Mouse (Mus musculus) frontal cortex, postnatal 25 days (tissue): ENCODE measurements around the gene Erp44.

Experiments
- DNase-seq, 2 experiments: peaks; one replicate each; pipeline ENCODE4 v3.0.0; 2022; ENCODE audit warnings: low spot score in 2 of 2

Erp44 gene

DNA sequence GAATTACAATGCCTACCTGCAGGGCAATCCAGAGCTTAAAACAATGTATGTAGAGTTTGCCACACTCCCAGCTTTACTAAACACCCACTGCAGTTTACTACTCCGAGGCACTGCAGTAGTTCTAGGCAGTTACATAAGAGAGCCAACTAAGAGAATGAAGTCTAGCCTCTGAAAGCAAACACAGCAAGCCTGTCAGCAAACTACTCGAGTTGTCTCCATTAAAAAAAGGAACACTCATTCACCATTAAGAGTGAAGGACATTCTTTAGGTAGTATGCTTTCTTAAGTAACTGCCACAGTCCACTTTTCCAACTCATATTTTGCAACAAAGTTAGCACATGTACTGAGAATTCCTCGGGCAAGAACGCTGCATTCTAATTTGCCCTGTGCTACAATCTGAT, 40.3 kb downstream of the Erp44 start:
- no peak for DNase-seq

GRCm38 (mm10) chr4:48236721-48237120, 42.6 kb downstream of the Erp44 start:
- no peak for DNase-seq

- DNase-seq, result no peak
Measured at GRCm38 (mm10) chr4:48226800-48227199, 52.6 kb downstream of the Erp44 start.

DNA sequence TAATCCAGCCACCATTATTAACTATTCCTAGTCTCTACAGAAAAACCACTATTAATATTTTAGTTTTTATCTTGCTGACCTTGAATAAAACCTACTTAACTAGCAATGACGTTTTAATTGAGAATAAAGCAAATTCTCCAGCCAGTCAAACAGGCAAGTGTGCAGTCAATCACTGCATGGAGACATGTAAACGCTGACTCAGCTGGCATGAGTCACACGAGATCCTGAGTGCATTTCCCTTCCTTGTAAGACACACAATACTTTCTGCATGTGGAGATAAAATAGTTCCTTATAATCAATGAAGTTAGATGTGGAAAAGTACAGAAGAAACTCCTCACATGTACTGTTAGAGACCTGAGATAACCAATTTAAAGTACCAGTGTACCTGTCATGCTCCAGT, 53.8 kb downstream of the Erp44 start:
- no peak for DNase-seq

GRCm38 (mm10) chr4:48225173-48225572, 54.2 kb downstream of the Erp44 start:
- peak; percentile 26 to 52 for DNase-seq

GRCm38 (mm10) chr4:48203564-48203963, 75.8 kb downstream of the Erp44 start:
- DNase-seq, result no peak

- DNase-seq, result no peak
Measured at GRCm38 (mm10) chr4:48198447-48198846, 80.9 kb downstream of the Erp44 start.

DNA sequence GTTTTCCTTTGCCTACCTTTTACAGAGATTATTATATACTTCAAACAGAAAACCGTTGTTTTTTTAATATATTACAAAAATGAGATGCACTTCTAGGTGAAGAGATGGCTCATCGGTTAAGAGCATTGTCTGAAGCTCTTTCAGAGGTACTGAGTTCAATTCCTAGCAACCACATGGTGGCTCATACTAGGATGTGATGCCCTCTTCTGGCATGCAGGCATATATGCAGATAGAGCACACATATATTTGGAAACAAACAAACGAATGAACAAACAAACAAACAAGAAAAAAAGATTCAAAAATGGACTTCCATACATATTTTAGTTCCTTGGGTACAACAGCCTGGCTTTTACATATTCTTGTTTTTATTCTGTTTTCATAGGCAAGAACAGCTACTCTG, 81.4 kb downstream of the Erp44 start:
- no peak for DNase-seq

DNA sequence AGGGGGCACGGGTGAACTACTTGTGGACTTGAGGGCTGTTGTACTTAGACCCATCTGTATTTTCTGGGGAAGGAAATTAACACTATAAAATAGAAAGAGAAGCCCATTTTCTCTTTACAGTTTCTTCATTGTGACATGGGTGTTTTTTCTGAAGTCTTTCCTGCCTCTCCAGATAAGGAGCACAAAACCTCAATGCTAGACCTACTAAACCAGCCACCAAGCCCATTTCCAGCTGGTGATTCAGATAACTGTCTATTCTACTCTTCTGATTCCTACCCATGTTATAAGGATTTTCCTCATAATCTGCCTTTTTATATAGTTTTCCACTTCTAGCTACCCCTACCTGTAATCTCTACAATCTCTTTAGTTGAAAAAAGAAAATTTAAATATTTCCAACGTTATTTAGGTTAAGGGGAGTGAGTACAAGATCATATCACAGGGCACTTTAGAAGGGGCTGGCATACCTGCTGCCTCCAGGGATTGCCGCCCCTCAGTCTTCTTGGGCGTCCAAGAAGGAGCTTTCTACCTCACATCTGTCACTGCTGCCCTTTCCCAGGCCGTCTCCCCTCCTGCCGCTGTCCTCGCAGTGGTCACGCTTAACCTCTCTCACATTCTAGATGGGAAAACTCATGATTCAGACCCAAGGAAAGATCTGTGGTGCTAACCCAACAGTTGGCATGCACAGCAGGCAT, 97.1 kb downstream of the Erp44 start:
- no peak for DNase-seq

- DNase-seq, result no peak
Measured at GRCm38 (mm10) chr4:48181366-48181765, 98.0 kb downstream of the Erp44 start.

- no peak for DNase-seq
Measured at GRCm38 (mm10) chr4:48180922-48181321, 98.4 kb downstream of the Erp44 start.

DNA sequence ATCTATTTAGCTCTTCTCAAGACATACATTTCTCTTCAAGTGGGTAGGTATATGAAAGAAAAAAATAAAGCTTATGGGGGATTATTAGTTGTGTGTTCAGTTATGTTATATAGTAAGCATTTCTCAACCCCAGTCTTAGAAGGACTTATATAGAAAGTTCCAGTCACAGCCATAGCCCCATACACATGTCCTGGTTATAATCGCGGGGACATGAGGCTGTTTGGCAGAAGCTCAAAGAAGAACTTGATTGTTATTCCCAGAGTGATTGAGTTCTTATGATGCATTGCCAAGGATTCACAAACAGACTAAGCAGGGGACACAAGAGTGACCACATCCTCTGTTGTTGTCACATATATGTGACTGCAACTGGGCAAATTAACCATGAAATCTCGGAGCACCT, 103.7 kb downstream of the Erp44 start:
- DNase-seq, result no peak

- no peak for DNase-seq
Measured at GRCm38 (mm10) chr4:48163851-48164250, 115.5 kb downstream of the Erp44 start.

- no peak for DNase-seq
Measured at GRCm38 (mm10) chr4:48160386-48160785, 119.0 kb downstream of the Erp44 start.

DNA sequence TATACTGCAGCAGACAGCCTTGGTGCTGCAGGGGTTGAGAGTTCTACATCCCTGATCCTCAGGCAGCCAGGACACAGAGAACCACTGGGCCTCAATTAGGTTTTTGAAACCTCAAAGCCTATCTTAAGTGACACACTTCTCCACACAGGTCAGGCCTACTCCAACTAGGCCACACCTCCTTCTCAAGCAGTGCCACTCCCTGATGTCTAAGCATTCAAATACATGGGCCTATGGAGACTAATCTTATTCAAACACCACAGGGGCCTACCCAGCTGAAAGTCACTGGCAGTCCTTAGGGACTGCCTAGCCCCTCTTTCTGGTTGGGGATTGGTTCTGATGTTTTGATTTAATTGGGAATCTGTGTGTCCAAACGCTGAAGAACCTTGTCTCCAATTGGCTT, 123.5 kb downstream of the Erp44 start:
- no peak for DNase-seq

DNA sequence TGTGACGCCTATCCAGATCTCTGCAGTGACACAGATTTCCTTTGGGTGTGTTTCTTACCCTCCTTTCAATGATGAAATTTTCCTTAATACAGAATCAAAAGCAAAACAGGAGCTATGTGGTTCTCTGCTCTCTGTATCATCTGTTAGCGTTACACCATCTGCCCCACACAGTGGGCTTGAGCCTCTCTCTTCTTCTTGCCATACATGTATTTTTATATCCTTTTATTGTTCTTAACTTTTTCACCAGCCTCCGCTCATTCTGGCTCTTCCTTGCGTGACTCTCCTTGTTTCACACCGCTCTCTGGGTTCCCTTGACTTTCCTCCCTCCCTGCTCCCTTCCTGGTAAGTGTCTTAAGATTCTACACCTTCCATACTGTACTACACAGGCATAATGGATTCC, 126.1 kb downstream of the Erp44 start:
- no peak for DNase-seq

DNA sequence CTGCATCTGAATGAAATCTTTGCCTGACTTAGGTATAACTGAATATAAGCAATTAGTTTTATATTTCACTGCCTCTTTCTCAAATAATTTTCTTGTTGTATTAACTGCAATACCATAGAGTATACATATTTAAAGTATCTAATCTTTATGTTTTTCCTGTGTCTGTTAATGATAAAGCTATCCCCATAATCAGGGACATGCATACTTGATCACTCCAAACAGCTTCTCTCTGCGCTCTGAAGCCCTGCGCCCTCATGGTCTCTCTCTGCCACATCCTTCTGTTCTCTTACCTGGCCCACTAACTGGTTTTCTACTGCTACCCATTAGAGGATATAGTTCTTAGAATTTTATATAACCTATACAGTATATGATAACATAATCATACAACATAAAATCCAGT, 129.9 kb downstream of the Erp44 start:
- no peak for DNase-seq
